Mouse (Mus musculus) intestine, embryonic 16.5 days (tissue): ENCODE measurements around the gene Slc7a11. TPM values are rescaled to one million over a fixed set of nuclear protein-coding genes. Genes with fewer than 3 reads are reported as not detected.
A peak's percentile ranks its signal among the peaks of the same experiment; 100 is the strongest.

Experiments used
- ATAC-seq: fragments of 200-750 bp; cut with Nextera tagmentation; 2 replicates; pipeline ENCODE4 v1.8.0; 2017; ENCODE audit warnings: moderate TSS enrichment, moderate library complexity
- H3K27ac ChIP-seq: fragments of 300-500 bp; sonication (generic); 2 replicates; pipeline ENCODE4 v1.5.1; 2014; ENCODE audit warnings: mild to moderate bottlenecking, low read length
- H3K27me3 ChIP-seq: fragments of 300-500 bp; sonication (generic); replicated peaks from 2 replicates; pipeline ENCODE4 v1.6.1; 2014; ENCODE audit warnings: low read length, control low read depth, mixed read lengths; ENCODE audit not compliant: control insufficient read depth, insufficient read depth
- H3K36me3 ChIP-seq: fragments of 300-500 bp; sonication (generic); 2 replicates; pipeline ENCODE4 v1.6.1; 2014; ENCODE audit warnings: low read length, control low read depth; ENCODE audit not compliant: control insufficient read depth, insufficient read depth
- H3K4me1 ChIP-seq: fragments of 300-500 bp; sonication (generic); 2 replicates; pipeline ENCODE4 v1.6.1; 2014; ENCODE audit warnings: low read length, control low read depth, mixed read lengths; ENCODE audit not compliant: control insufficient read depth, insufficient read depth
- H3K4me2 ChIP-seq: fragments of 300-500 bp; sonication (generic); 2 replicates; pipeline ENCODE4 v1.6.1; 2014; ENCODE audit warnings: low read depth, low read length, control low read depth
- H3K4me3 ChIP-seq: fragments of 300-500 bp; sonication (generic); 2 replicates; pipeline ENCODE4 v1.5.1; 2014; ENCODE audit warnings: mild to moderate bottlenecking, low read length
- H3K9ac ChIP-seq: fragments of 300-500 bp; sonication (generic); 2 replicates; pipeline ENCODE4 v1.6.1; 2014; ENCODE audit warnings: low read depth, low read length
- H3K9me3 ChIP-seq: fragments of 300-500 bp; sonication (generic); 2 replicates; pipeline ENCODE4 v1.6.1; 2016; ENCODE audit warnings: low read length, control low read depth; ENCODE audit not compliant: control insufficient read depth
- WGBS: fragments of 180-500 bp; shearing (Covaris S2); extraction: QIAGEN DNeasy Blood & Tissue Kit; methylation state at CpG from one replicate; pipeline ENCODE4 v1.1.7; 2014; 5-methylcytosine and 5-hydroxymethylcytosine counted together
- polyA plus RNA-seq: library from polyadenylated mRNA; unstranded; fragments of >200 nt; fragmentation: Nextera tagmentation; extraction: Ambion mirVana; gene quantifications from 2 replicates; pipeline ENCODE4 v1.2.1, GENCODE M21; 2015

Gene Slc7a11
- polyA plus RNA-seq, 1 experiment from 2014 or later, result 0.18 TPM

- Histone ChIP-seq H3K27me3 (no peaks in the 10 kb centered on the region), H3K9ac (no peak overlapping the region), H3K4me2 (no peak overlapping the region), H3K4me3 (no peak overlapping the region), H3K9me3 (no peaks in the 10 kb centered on the region), H3K27ac (no peak overlapping the region), H3K36me3 (no peaks in the 10 kb centered on the region), H3K4me1 (no peaks in the 10 kb centered on the region)
- WGBS, result 95% methylated on average over 2 of the region's 2 CpGs
- no peak for ATAC-seq
These were observed 482.8 kb downstream of the Slc7a11 start for GRCm38 (mm10) chr3:49960581-49960980.

GRCm38 (mm10) chr3:49946845-49947244 lies 496.6 kb downstream of the Slc7a11 start:
- H3K9me3 ChIP-seq, result no peaks in the 10 kb centered on the region
- peak; percentile 67 for ATAC-seq
- no peak overlapping the region for H3K4me3 ChIP-seq
- no peak overlapping the region for H3K27ac ChIP-seq
- H3K36me3 ChIP-seq, result no peaks in the 10 kb centered on the region
- H3K9ac ChIP-seq, result no peak overlapping the region
- no peak overlapping the region for H3K4me2 ChIP-seq
- H3K27me3 ChIP-seq, result no peaks in the 10 kb centered on the region
- H3K4me1 ChIP-seq, result no peaks in the 10 kb centered on the region
- WGBS, result 24% methylated on average over 2 of the region's 2 CpGs

GRCm38 (mm10) chr3:49944783-49945182 lies 498.6 kb downstream of the Slc7a11 start:
- H3K36me3 ChIP-seq, result no peaks in the 10 kb centered on the region
- H3K27ac ChIP-seq, result no peak overlapping the region
- H3K4me1 ChIP-seq, result no peaks in the 10 kb centered on the region
- no peaks in the 10 kb centered on the region for H3K9me3 ChIP-seq
- 36% methylated on average over 5 of the region's 5 CpGs for WGBS
- peak; percentile 56 for ATAC-seq
- H3K9ac ChIP-seq, result no peak overlapping the region
- H3K4me2 ChIP-seq, result no peak overlapping the region
- no peaks in the 10 kb centered on the region for H3K27me3 ChIP-seq
- H3K4me3 ChIP-seq, result no peak overlapping the region

GRCm38 (mm10) chr3:49937611-49938010 lies 505.8 kb downstream of the Slc7a11 start:
- Histone ChIP-seq H3K27me3 (no peaks in the 10 kb centered on the region), H3K27ac (no peak overlapping the region), H3K4me2 (no peak overlapping the region), H3K9ac (no peak overlapping the region), H3K36me3 (no peaks in the 10 kb centered on the region), H3K9me3 (no peaks in the 10 kb centered on the region), H3K4me1 (no peaks in the 10 kb centered on the region), H3K4me3 (no peak overlapping the region)
- no peak for ATAC-seq
- WGBS, result 81% methylated on average over 2 of the region's 2 CpGs

GRCm38 (mm10) chr3:49929496-49929895 lies 513.9 kb downstream of the Slc7a11 start:
- H3K36me3 ChIP-seq, result no peaks in the 10 kb centered on the region
- H3K9me3 ChIP-seq, result no peaks in the 10 kb centered on the region
- no peaks in the 10 kb centered on the region for H3K27me3 ChIP-seq
- no peak overlapping the region for H3K9ac ChIP-seq
- no peak for ATAC-seq
- H3K4me3 ChIP-seq, result no peak overlapping the region
- H3K27ac ChIP-seq, result no peak overlapping the region
- H3K4me2 ChIP-seq, result no peak overlapping the region
- no peaks in the 10 kb centered on the region for H3K4me1 ChIP-seq

GRCm38 (mm10) chr3:49928509-49929263 lies 514.7 kb downstream of the Slc7a11 start:
- H3K36me3 ChIP-seq, result no peaks in the 10 kb centered on the region
- H3K4me1 ChIP-seq, result no peaks in the 10 kb centered on the region
- no peak overlapping the region for H3K4me3 ChIP-seq
- H3K27ac ChIP-seq, result no peak overlapping the region
- H3K9ac ChIP-seq, result no peak overlapping the region
- 37% methylated on average over 4 of the region's 4 CpGs for WGBS
- no peak for ATAC-seq
- no peaks in the 10 kb centered on the region for H3K27me3 ChIP-seq
- H3K9me3 ChIP-seq, result no peaks in the 10 kb centered on the region
- no peak overlapping the region for H3K4me2 ChIP-seq

GRCm38 (mm10) chr3:49913929-49914328 lies 529.5 kb downstream of the Slc7a11 start:
- no peaks in the 10 kb centered on the region for H3K27me3 ChIP-seq
- H3K36me3 ChIP-seq, result no peaks in the 10 kb centered on the region
- H3K4me3 ChIP-seq, result no peak overlapping the region
- H3K9me3 ChIP-seq, result no peaks in the 10 kb centered on the region
- WGBS, result 31% methylated on average over 2 of the region's 2 CpGs
- H3K9ac ChIP-seq, result no peak overlapping the region
- H3K4me2 ChIP-seq, result no peak overlapping the region
- peak; percentile 86 for ATAC-seq
- H3K4me1 ChIP-seq, result peaks cover 3% of the 10 kb centered on the region; the same call in 1 of the 2 replicates
- no peak overlapping the region for H3K27ac ChIP-seq

GRCm38 (mm10) chr3:49910922-49911321 lies 532.5 kb downstream of the Slc7a11 start:
- Histone ChIP-seq H3K4me2 (no peak overlapping the region), H3K4me3 (no peak overlapping the region), H3K9ac (no peak overlapping the region), H3K9me3 (no peaks in the 10 kb centered on the region), H3K4me1 (peaks cover 3% of the 10 kb centered on the region; the same call in 1 of the 2 replicates), H3K27ac (no peak overlapping the region), H3K27me3 (no peaks in the 10 kb centered on the region), H3K36me3 (no peaks in the 10 kb centered on the region)
- no peak for ATAC-seq
- 69% methylated on average over 1 of the region's 1 CpGs for WGBS

- ATAC-seq, result peak; percentile 56
- no peaks in the 10 kb centered on the region for H3K36me3 ChIP-seq
- no peak overlapping the region for H3K4me2 ChIP-seq
- H3K9me3 ChIP-seq, result no peaks in the 10 kb centered on the region
- no peaks in the 10 kb centered on the region for H3K4me1 ChIP-seq
- whole genome bisulfite sequencing, result 37% methylated on average over 12 of the region's 12 CpGs
- H3K27me3 ChIP-seq, result no peaks in the 10 kb centered on the region
- H3K4me3 ChIP-seq, result no peak overlapping the region
- no peak overlapping the region for H3K9ac ChIP-seq
- H3K27ac ChIP-seq, result peak overlapping the region; percentile 57
These were observed 534.7 kb downstream of the Slc7a11 start for GRCm38 (mm10) chr3:49908426-49909341.
